Mouse (Mus musculus) urinary bladder, postnatal 36 days (tissue): Measurements from ENCODE around the gene Prrc2b.

Experiments
- DNase-seq, 2 experiments: peaks; one replicate each; pipeline ENCODE4 v3.0.0; 2022; ENCODE audit warnings: low spot score in 2 of 2, mixed read lengths in 1 of 2

Prrc2b gene

GRCm38 (mm10) chr2:32134039-32134438 lies 16.8 kb upstream of the Prrc2b start:
- peak; percentile 83 to 88 for DNase-seq

- peak; percentile 91 to 94 for DNase-seq
These were observed 13.1 kb upstream of the Prrc2b start for GRCm38 (mm10) chr2:32137667-32138266.

GRCm38 (mm10) chr2:32139377-32139776 lies 11.5 kb upstream of the Prrc2b start:
- no peak for DNase-seq

- DNase-seq = peak in 1 of 2 experiments; percentile 56
These were observed 10.4 kb upstream of the Prrc2b start for GRCm38 (mm10) chr2:32140498-32140934.

GRCm38 (mm10) chr2:32141602-32142001 lies 9.3 kb upstream of the Prrc2b start:
- no peak for DNase-seq

GRCm38 (mm10) chr2:32142368-32142767 lies 8.5 kb upstream of the Prrc2b start:
- no peak for DNase-seq

GRCm38 (mm10) chr2:32144633-32145032 lies 6.2 kb upstream of the Prrc2b start:
- no peak for DNase-seq

- no peak for DNase-seq
These were observed 4.2 kb upstream of the Prrc2b start for GRCm38 (mm10) chr2:32146617-32147162.

- no peak for DNase-seq
These were observed 747 bp upstream of the Prrc2b start for GRCm38 (mm10) chr2:32150135-32150534.

- DNase-seq = no peak
These were observed 339 bp upstream of the Prrc2b start for GRCm38 (mm10) chr2:32150562-32150923.

- DNase-seq = no peak
These were observed 931 bp downstream of the Prrc2b start for GRCm38 (mm10) chr2:32151660-32152366.

- no peak for DNase-seq
These were observed 1.6 kb downstream of the Prrc2b start for GRCm38 (mm10) chr2:32152367-32153034.

- DNase-seq = no peak
These were observed 2.3 kb downstream of the Prrc2b start for GRCm38 (mm10) chr2:32153041-32153790.

- no peak for DNase-seq
These were observed 2.9 kb downstream of the Prrc2b start for GRCm38 (mm10) chr2:32153791-32154119.

- DNase-seq = no peak
These were observed 3.6 kb downstream of the Prrc2b start for GRCm38 (mm10) chr2:32154334-32154997.

GRCm38 (mm10) chr2:32154998-32155541 lies 4.2 kb downstream of the Prrc2b start:
- DNase-seq = no peak

GRCm38 (mm10) chr2:32155614-32156013 lies 4.7 kb downstream of the Prrc2b start:
- no peak for DNase-seq

- no peak for DNase-seq
These were observed 5.8 kb downstream of the Prrc2b start for GRCm38 (mm10) chr2:32156645-32157044.

GRCm38 (mm10) chr2:32157328-32157727 lies 6.4 kb downstream of the Prrc2b start:
- DNase-seq = no peak

- no peak for DNase-seq
These were observed 7.8 kb downstream of the Prrc2b start for GRCm38 (mm10) chr2:32158616-32159239.

GRCm38 (mm10) chr2:32160525-32160924 lies 9.6 kb downstream of the Prrc2b start:
- DNase-seq = no peak
